Mouse (Mus musculus): ENCODE results near the gene Mogat2. TPM values are rescaled to one million over a fixed set of nuclear protein-coding genes. Genes with fewer than 3 reads are reported as not detected.
A peak's percentile ranks its signal among the peaks of the same experiment; 100 is the strongest.

Gene Mogat2
- polyA plus RNA-seq, 1 experiment from 2014 or later = 24.9 TPM

- ATAC-seq (ENCODE audit: low read depth) = no peak
- no peaks in the 10 kb centered on the region for H3K36me3 ChIP-seq (ENCODE audit: control insufficient read depth, insufficient read depth)
- H3K4me3 ChIP-seq (ENCODE audit: low read depth, low read length) = no peak overlapping the region
- H3K4me1 ChIP-seq (ENCODE audit: control insufficient read depth, low read depth, low read length) = peaks cover 2% of the 10 kb centered on the region
- 57% methylated on average over 10 of the region's 10 CpGs for WGBS (ENCODE audit: insufficient replicate concordance)
- H3K27ac ChIP-seq (ENCODE audit: low read length) = no peak overlapping the region
- no peaks in the 10 kb centered on the region for H3K9me3 ChIP-seq (replicated peaks; ENCODE audit: control insufficient read depth, low read length)
- no peak overlapping the region for H3K9ac ChIP-seq (ENCODE audit: low read depth, low read length)
- no peaks in the 10 kb centered on the region for H3K27me3 ChIP-seq (ENCODE audit: control insufficient read depth, insufficient read depth, low read depth, low read length)
- no peak overlapping the region for H3K4me2 ChIP-seq (ENCODE audit: low read depth, low read length)
These were observed 23.7 kb downstream of the Mogat2 start for GRCm38 (mm10) chr7:99214621-99215185.

DNA sequence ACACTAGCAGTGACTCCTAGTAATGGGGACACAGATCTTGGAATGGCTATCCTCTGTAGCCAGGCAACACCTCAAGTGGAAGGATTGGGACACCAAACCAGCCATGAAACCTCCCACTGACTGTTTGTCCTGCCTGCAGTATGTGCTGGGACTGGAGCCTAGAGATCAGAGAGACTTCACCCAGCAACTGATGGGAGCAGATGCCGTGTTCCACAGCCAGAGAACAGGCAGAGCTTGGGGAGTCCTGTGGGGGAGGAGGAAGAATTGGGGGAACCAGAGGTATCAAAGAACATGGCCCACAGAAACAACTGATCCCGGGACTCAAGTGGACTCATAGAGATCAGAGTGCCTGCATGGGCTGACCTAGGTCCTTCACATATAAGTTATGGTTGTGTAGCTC, 24.7 kb downstream of the Mogat2 start:
- no peaks in the 10 kb centered on the region for H3K27me3 ChIP-seq (ENCODE audit: control insufficient read depth, insufficient read depth, low read depth, low read length)
- H3K27ac ChIP-seq (ENCODE audit: low read length) = no peak overlapping the region
- no peak for ATAC-seq (ENCODE audit: low read depth)
- H3K4me2 ChIP-seq (ENCODE audit: low read depth, low read length) = no peak overlapping the region
- peaks cover 2% of the 10 kb centered on the region for H3K4me1 ChIP-seq (ENCODE audit: control insufficient read depth, low read depth, low read length)
- H3K9ac ChIP-seq (ENCODE audit: low read depth, low read length) = no peak overlapping the region
- no peak overlapping the region for H3K4me3 ChIP-seq (ENCODE audit: low read depth, low read length)
- 36% methylated on average over 2 of the region's 2 CpGs for WGBS (ENCODE audit: insufficient replicate concordance)
- H3K9me3 ChIP-seq (replicated peaks; ENCODE audit: control insufficient read depth, low read length) = no peaks in the 10 kb centered on the region
- H3K36me3 ChIP-seq (ENCODE audit: control insufficient read depth, insufficient read depth) = no peaks in the 10 kb centered on the region

GRCm38 (mm10) chr7:99213056-99213455, 25.4 kb downstream of the Mogat2 start:
- H3K9ac ChIP-seq (ENCODE audit: low read depth, low read length) = no peak overlapping the region
- ATAC-seq (ENCODE audit: low read depth) = no peak
- H3K9me3 ChIP-seq (replicated peaks; ENCODE audit: control insufficient read depth, low read length) = no peaks in the 10 kb centered on the region
- H3K4me3 ChIP-seq (ENCODE audit: low read depth, low read length) = no peak overlapping the region
- no peaks in the 10 kb centered on the region for H3K36me3 ChIP-seq (ENCODE audit: control insufficient read depth, insufficient read depth)
- H3K27me3 ChIP-seq (ENCODE audit: control insufficient read depth, insufficient read depth, low read depth, low read length) = no peaks in the 10 kb centered on the region
- no peak overlapping the region for H3K4me2 ChIP-seq (ENCODE audit: low read depth, low read length)
- 50% methylated on average over 1 of the region's 1 CpGs for WGBS (ENCODE audit: insufficient replicate concordance)
- no peak overlapping the region for H3K27ac ChIP-seq (ENCODE audit: low read length)
- peaks cover 2% of the 10 kb centered on the region for H3K4me1 ChIP-seq (ENCODE audit: control insufficient read depth, low read depth, low read length)

GRCm38 (mm10) chr7:99208704-99209103, 29.7 kb downstream of the Mogat2 start:
- H3K27ac ChIP-seq (ENCODE audit: low read length) = no peak overlapping the region
- no peak for ATAC-seq (ENCODE audit: low read depth)
- WGBS (ENCODE audit: insufficient replicate concordance) = 67% methylated on average over 4 of the region's 4 CpGs
- no peak overlapping the region for H3K9ac ChIP-seq (ENCODE audit: low read depth, low read length)
- H3K27me3 ChIP-seq (ENCODE audit: control insufficient read depth, insufficient read depth, low read depth, low read length) = no peaks in the 10 kb centered on the region
- H3K9me3 ChIP-seq (replicated peaks; ENCODE audit: control insufficient read depth, low read length) = no peaks in the 10 kb centered on the region
- H3K4me1 ChIP-seq (ENCODE audit: control insufficient read depth, low read depth, low read length) = peaks cover 2% of the 10 kb centered on the region; the same call in 1 of the 2 replicates
- H3K36me3 ChIP-seq (ENCODE audit: control insufficient read depth, insufficient read depth) = no peaks in the 10 kb centered on the region
- H3K4me3 ChIP-seq (ENCODE audit: low read depth, low read length) = no peak overlapping the region
- no peak overlapping the region for H3K4me2 ChIP-seq (ENCODE audit: low read depth, low read length)

DNA sequence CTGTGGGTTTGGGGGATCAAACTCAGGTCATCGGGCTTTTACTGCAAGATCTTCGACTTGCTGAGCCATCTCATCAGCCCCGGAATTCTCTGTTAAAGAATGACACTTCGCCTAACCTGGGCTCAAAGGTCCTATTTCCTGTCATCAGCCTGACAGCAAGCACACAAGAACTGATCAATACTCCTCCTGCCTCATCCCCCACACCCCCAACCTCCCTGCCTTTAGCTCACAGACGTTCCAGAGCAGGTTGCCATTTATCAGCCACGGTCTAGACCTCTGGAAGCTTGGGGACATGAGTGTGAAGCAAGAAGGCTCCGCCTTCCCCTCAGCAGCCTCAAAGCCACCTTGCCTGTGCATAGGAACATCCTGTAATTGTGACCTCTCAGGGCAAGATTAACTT, 32.1 kb downstream of the Mogat2 start:
- peaks cover 2% of the 10 kb centered on the region; the same call in 1 of the 2 replicates for H3K4me1 ChIP-seq (ENCODE audit: control insufficient read depth, low read depth, low read length)
- peak; percentile 75 for ATAC-seq (ENCODE audit: low read depth)
- H3K27ac ChIP-seq (ENCODE audit: low read length) = peak overlapping the region; percentile 22
- H3K4me3 ChIP-seq (ENCODE audit: low read depth, low read length) = no peak overlapping the region
- H3K9ac ChIP-seq (ENCODE audit: low read depth, low read length) = no peak overlapping the region
- no peaks in the 10 kb centered on the region for H3K36me3 ChIP-seq (ENCODE audit: control insufficient read depth, insufficient read depth)
- no peaks in the 10 kb centered on the region for H3K27me3 ChIP-seq (ENCODE audit: control insufficient read depth, insufficient read depth, low read depth, low read length)
- H3K4me2 ChIP-seq (ENCODE audit: low read depth, low read length) = no peak overlapping the region
- H3K9me3 ChIP-seq (replicated peaks; ENCODE audit: control insufficient read depth, low read length) = no peaks in the 10 kb centered on the region
- WGBS (ENCODE audit: insufficient replicate concordance) = 55% methylated on average over 7 of the region's 7 CpGs

DNA sequence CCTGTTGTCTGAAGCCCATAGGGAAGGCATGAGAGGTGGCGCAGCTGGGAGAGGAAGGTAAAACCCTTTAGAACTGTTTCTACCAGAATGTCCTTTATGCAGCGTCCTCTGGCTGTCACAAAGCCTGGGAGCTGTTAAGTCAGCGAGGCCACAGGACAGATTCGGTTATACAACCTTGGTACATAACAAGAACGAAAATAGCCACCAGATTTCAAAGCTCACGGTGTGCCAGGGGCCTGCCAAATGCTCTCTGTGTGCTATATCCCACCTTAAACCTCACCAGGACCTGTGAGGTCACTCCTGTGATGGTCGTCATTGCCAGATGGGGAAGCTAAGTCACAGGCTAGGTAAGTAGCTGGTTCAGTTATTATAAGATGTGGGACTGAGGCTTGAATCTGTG, 36.3 kb downstream of the Mogat2 start:
- Histone ChIP-seq H3K4me3 (ENCODE audit: low read depth, low read length) (no peak overlapping the region), H3K27ac (ENCODE audit: low read length) (no peak overlapping the region), H3K9ac (ENCODE audit: low read depth, low read length) (no peak overlapping the region), H3K36me3 (ENCODE audit: control insufficient read depth, insufficient read depth) (no peaks in the 10 kb centered on the region), H3K9me3 (replicated peaks; ENCODE audit: control insufficient read depth, low read length) (no peaks in the 10 kb centered on the region), H3K4me2 (ENCODE audit: low read depth, low read length) (no peak overlapping the region), H3K4me1 (ENCODE audit: control insufficient read depth, low read depth, low read length) (peaks cover 2% of the 10 kb centered on the region; the same call in 1 of the 2 replicates), H3K27me3 (ENCODE audit: control insufficient read depth, insufficient read depth, low read depth, low read length) (no peaks in the 10 kb centered on the region)
- WGBS (ENCODE audit: insufficient replicate concordance) = 56% methylated on average over 7 of the region's 7 CpGs
- no peak for ATAC-seq (ENCODE audit: low read depth)

GRCm38 (mm10) chr7:99200290-99200689, 38.1 kb downstream of the Mogat2 start:
- Histone ChIP-seq H3K27ac (ENCODE audit: low read length) (peak overlapping the region; percentile 32; the same call in 1 of the 2 replicates), H3K27me3 (ENCODE audit: control insufficient read depth, insufficient read depth, low read depth, low read length) (no peaks in the 10 kb centered on the region), H3K9me3 (replicated peaks; ENCODE audit: control insufficient read depth, low read length) (no peaks in the 10 kb centered on the region), H3K4me3 (ENCODE audit: low read depth, low read length) (no peak overlapping the region), H3K4me2 (ENCODE audit: low read depth, low read length) (no peak overlapping the region), H3K9ac (ENCODE audit: low read depth, low read length) (no peak overlapping the region), H3K4me1 (ENCODE audit: control insufficient read depth, low read depth, low read length) (no peaks in the 10 kb centered on the region; the same call in 1 of the 2 replicates), H3K36me3 (ENCODE audit: control insufficient read depth, insufficient read depth) (no peaks in the 10 kb centered on the region)
- ATAC-seq (ENCODE audit: low read depth) = peak; percentile 67
- 38% methylated on average over 4 of the region's 4 CpGs for WGBS (ENCODE audit: insufficient replicate concordance)

- no peak overlapping the region for H3K9ac ChIP-seq (ENCODE audit: low read depth, low read length)
- no peaks in the 10 kb centered on the region for H3K36me3 ChIP-seq (ENCODE audit: control insufficient read depth, insufficient read depth)
- H3K9me3 ChIP-seq (replicated peaks; ENCODE audit: control insufficient read depth, low read length) = no peaks in the 10 kb centered on the region
- no peaks in the 10 kb centered on the region for H3K27me3 ChIP-seq (ENCODE audit: control insufficient read depth, insufficient read depth, low read depth, low read length)
- H3K4me1 ChIP-seq (ENCODE audit: control insufficient read depth, low read depth, low read length) = no peaks in the 10 kb centered on the region; the same call in 1 of the 2 replicates
- ATAC-seq (ENCODE audit: low read depth) = no peak
- no peak overlapping the region for H3K4me3 ChIP-seq (ENCODE audit: low read depth, low read length)
- 44% methylated on average over 9 of the region's 9 CpGs for WGBS (ENCODE audit: insufficient replicate concordance)
- H3K4me2 ChIP-seq (ENCODE audit: low read depth, low read length) = no peak overlapping the region
- no peak overlapping the region for H3K27ac ChIP-seq (ENCODE audit: low read length)
These were observed 38.8 kb downstream of the Mogat2 start for GRCm38 (mm10) chr7:99199451-99200175.

DNA sequence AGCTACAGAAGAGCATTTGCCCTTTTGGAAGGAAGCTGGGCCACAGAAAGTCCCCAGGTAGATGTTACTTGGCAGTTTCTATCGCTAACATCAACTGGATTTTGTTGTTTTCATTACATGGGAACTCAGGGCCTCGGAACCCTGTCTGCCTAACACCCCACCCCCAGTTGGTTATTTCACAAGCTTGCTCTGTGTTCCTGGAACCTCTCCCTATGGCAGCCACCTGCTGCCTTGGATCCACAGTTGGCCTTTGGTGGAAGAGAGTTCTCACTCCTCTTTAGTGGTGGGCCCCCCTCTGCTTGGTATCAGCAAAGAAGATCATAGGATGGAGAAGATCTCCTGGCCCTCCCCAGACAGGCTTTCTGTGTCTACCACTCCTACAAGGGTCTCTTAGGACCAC, 39.6 kb downstream of the Mogat2 start:
- 48% methylated on average over 2 of the region's 2 CpGs for WGBS (ENCODE audit: insufficient replicate concordance)
- Histone ChIP-seq H3K9me3 (replicated peaks; ENCODE audit: control insufficient read depth, low read length) (no peaks in the 10 kb centered on the region), H3K4me3 (ENCODE audit: low read depth, low read length) (no peak overlapping the region), H3K36me3 (ENCODE audit: control insufficient read depth, insufficient read depth) (no peaks in the 10 kb centered on the region), H3K27ac (ENCODE audit: low read length) (no peak overlapping the region), H3K9ac (ENCODE audit: low read depth, low read length) (no peak overlapping the region), H3K4me1 (ENCODE audit: control insufficient read depth, low read depth, low read length) (no peaks in the 10 kb centered on the region; the same call in 1 of the 2 replicates), H3K27me3 (ENCODE audit: control insufficient read depth, insufficient read depth, low read depth, low read length) (no peaks in the 10 kb centered on the region), H3K4me2 (ENCODE audit: low read depth, low read length) (no peak overlapping the region)
- no peak for ATAC-seq (ENCODE audit: low read depth)
